Mouse (Mus musculus): ENCODE results near the gene Bnipl.

GRCm38 (mm10) chr3:95232771-95233170, 18.2 kb downstream of the Bnipl start:
- TF ChIP-seq POLR2A (IDR thresholded peaks at IDR 0.05; ENCODE audit: low read depth, low read length) (no peak), CTCF (conservative IDR thresholded peaks at IDR 0.05; ENCODE audit: insufficient read depth, insufficient read length, low read depth, low read length) (no peak)

All from kidney, adult 2 months (tissue).